Mouse (Mus musculus): ENCODE measurements around the gene Bbx. TPM values are rescaled to one million over a fixed set of nuclear protein-coding genes. Genes with fewer than 3 reads are reported as not detected.

The Bbx gene
- polyA plus RNA-seq (2012; rRNA removed) (1.3 and 1.8 TPM in 2 replicates), polyA plus RNA-seq (2014; fragmentation: Nextera tagmentation; extraction: Ambion mirVana) (3.4 TPM in 2 replicates)

- DNase-seq (ENCODE audit: low read depth in 3 of 3, low spot score in 3 of 3) (peak; percentile 82 to 86 (median 83)), ATAC-seq (ENCODE audit: insufficient read depth) (peak; percentile 96)
- no peaks in the 10 kb centered on the region for H3K27me3 ChIP-seq (ENCODE audit: control insufficient read depth, insufficient read depth, low read length)
- H3K36me3 ChIP-seq (replicated peaks; ENCODE audit: control insufficient read depth, insufficient read depth, low read depth) = no peaks in the 10 kb centered on the region
- peak within 1 kb of the TSS; percentile 46 for H3K27ac ChIP-seq
- peak within 1 kb of the TSS; percentile 82 to 86 for H3K4me3 ChIP-seq (ENCODE audit: insufficient read depth in 1 of 2, low read depth in 2 of 2, low read length in 2 of 2)
- peak within 1 kb of the TSS; percentile 100 for H3K4me2 ChIP-seq (ENCODE audit: low read depth)
- peaks cover 0 to 4% of the 10 kb centered on the region in 2 experiments; a peak in 2 of 4 replicates for H3K4me1 ChIP-seq (replicated peaks; ENCODE audit: control insufficient read depth in 2 of 2, insufficient read depth in 2 of 2, low read length in 1 of 2)
- no peaks in the 10 kb centered on the region for H3K9me3 ChIP-seq (ENCODE audit: control insufficient read depth, low read length)
- TF ChIP-seq EP300 (IDR thresholded peaks at IDR 0.05; ENCODE audit: low read depth) = no peak
- H3K9ac ChIP-seq (replicated peaks) = peak within 1 kb of the TSS; percentile 81
- 0% methylated on average over 54 of the region's 55 CpGs for WGBS (ENCODE audit: insufficient replicate concordance)
Observed at GRCm38 (mm10) chr16:50432062-50432878, at the start of gene Bbx. Gene Bbx, minus strand, starts transcription at chr16:50432390.

- Histone ChIP-seq H3K4me3 (ENCODE audit: insufficient read depth in 1 of 2, low read depth in 2 of 2, low read length in 2 of 2) (no peak overlapping the region), H3K4me2 (ENCODE audit: low read depth) (0 out of 2 replicates have a peak overlapping the region, but pooled peaks have one; percentile 6), H3K4me1 (replicated peaks; ENCODE audit: control insufficient read depth in 2 of 2, insufficient read depth in 2 of 2, low read length in 1 of 2) (no peaks in the 10 kb centered on the region), H3K27me3 (ENCODE audit: control insufficient read depth, insufficient read depth, low read length) (no peaks in the 10 kb centered on the region), H3K36me3 (replicated peaks; ENCODE audit: control insufficient read depth, insufficient read depth, low read depth) (no peaks in the 10 kb centered on the region), H3K27ac (no peak overlapping the region), H3K9ac (replicated peaks) (no peak overlapping the region), H3K9me3 (ENCODE audit: control insufficient read depth, low read length) (no peaks in the 10 kb centered on the region)
- ATAC-seq (ENCODE audit: insufficient read depth) (no peak), DNase-seq (ENCODE audit: low read depth in 3 of 3, low spot score in 3 of 3) (no peak)
- WGBS (ENCODE audit: insufficient replicate concordance) = 31% methylated on average over 7 of the region's 7 CpGs
- no peak for TF ChIP-seq EP300 (IDR thresholded peaks at IDR 0.05; ENCODE audit: low read depth)
- no peak for TF ChIP-seq CTCF (IDR thresholded peaks at IDR 0.05; ENCODE audit: low read depth)
Observed at GRCm38 (mm10) chr16:50481892-50482291, 49.7 kb upstream of the Bbx start.

GRCm38 (mm10) chr16:50481341-50481740 lies 49.2 kb upstream of the Bbx start:
- 47% methylated on average over 5 of the region's 5 CpGs for WGBS (ENCODE audit: insufficient replicate concordance)
- no peak overlapping the region for H3K4me2 ChIP-seq (ENCODE audit: low read depth)
- no peak for DNase-seq (ENCODE audit: low read depth in 3 of 3, low spot score in 3 of 3)

GRCm38 (mm10) chr16:50478695-50479094 lies 46.5 kb upstream of the Bbx start:
- Histone ChIP-seq H3K4me3 (ENCODE audit: insufficient read depth in 1 of 2, low read depth in 2 of 2, low read length in 2 of 2) (no peak overlapping the region), H3K27me3 (ENCODE audit: control insufficient read depth, insufficient read depth, low read length) (no peaks in the 10 kb centered on the region), H3K4me2 (ENCODE audit: low read depth) (no peak overlapping the region), H3K9me3 (ENCODE audit: control insufficient read depth, low read length) (no peaks in the 10 kb centered on the region), H3K36me3 (replicated peaks; ENCODE audit: control insufficient read depth, insufficient read depth, low read depth) (no peaks in the 10 kb centered on the region), H3K9ac (replicated peaks) (no peak overlapping the region), H3K4me1 (replicated peaks; ENCODE audit: control insufficient read depth in 2 of 2, insufficient read depth in 2 of 2, low read length in 1 of 2) (no peaks in the 10 kb centered on the region), H3K27ac (no peak overlapping the region)
- 73% methylated on average over 1 of the region's 1 CpGs for WGBS (ENCODE audit: insufficient replicate concordance)
- TF ChIP-seq CTCF (IDR thresholded peaks at IDR 0.05; ENCODE audit: low read depth) (no peak), EP300 (IDR thresholded peaks at IDR 0.05; ENCODE audit: low read depth) (no peak)
- ATAC-seq (ENCODE audit: insufficient read depth) (no peak), DNase-seq (ENCODE audit: low read depth in 3 of 3, low spot score in 3 of 3) (no peak)

More at GRCm38 (mm10) chr16:50481341-50481740, 49.2 kb upstream of the Bbx start:
- ATAC-seq (ENCODE audit: insufficient read depth) = no peak
- no peak overlapping the region for H3K4me3 ChIP-seq (ENCODE audit: insufficient read depth in 1 of 2, low read depth in 2 of 2, low read length in 2 of 2)
- no peak overlapping the region for H3K9ac ChIP-seq (replicated peaks)
- no peak for TF ChIP-seq EP300 (IDR thresholded peaks at IDR 0.05; ENCODE audit: low read depth)
- TF ChIP-seq CTCF (IDR thresholded peaks at IDR 0.05; ENCODE audit: low read depth) = no peak
- no peaks in the 10 kb centered on the region for H3K9me3 ChIP-seq (ENCODE audit: control insufficient read depth, low read length)
- H3K27me3 ChIP-seq (ENCODE audit: control insufficient read depth, insufficient read depth, low read length) = no peaks in the 10 kb centered on the region
- no peak overlapping the region for H3K27ac ChIP-seq
- H3K36me3 ChIP-seq (replicated peaks; ENCODE audit: control insufficient read depth, insufficient read depth, low read depth) = no peaks in the 10 kb centered on the region
- H3K4me1 ChIP-seq (replicated peaks; ENCODE audit: control insufficient read depth in 2 of 2, insufficient read depth in 2 of 2, low read length in 1 of 2) = no peaks in the 10 kb centered on the region

- 55% methylated on average over 6 of the region's 6 CpGs for WGBS (ENCODE audit: insufficient replicate concordance)
- Histone ChIP-seq H3K4me2 (ENCODE audit: low read depth) (no peak overlapping the region), H3K27me3 (ENCODE audit: control insufficient read depth, insufficient read depth, low read length) (no peaks in the 10 kb centered on the region), H3K36me3 (replicated peaks; ENCODE audit: control insufficient read depth, insufficient read depth, low read depth) (no peaks in the 10 kb centered on the region), H3K4me3 (ENCODE audit: insufficient read depth in 1 of 2, low read depth in 2 of 2, low read length in 2 of 2) (no peak overlapping the region), H3K9ac (replicated peaks) (no peak overlapping the region), H3K4me1 (replicated peaks; ENCODE audit: control insufficient read depth in 2 of 2, insufficient read depth in 2 of 2, low read length in 1 of 2) (no peaks in the 10 kb centered on the region), H3K9me3 (ENCODE audit: control insufficient read depth, low read length) (no peaks in the 10 kb centered on the region), H3K27ac (no peak overlapping the region)
- TF ChIP-seq EP300 (IDR thresholded peaks at IDR 0.05; ENCODE audit: low read depth) (no peak), CTCF (IDR thresholded peaks at IDR 0.05; ENCODE audit: low read depth) (no peak)
- no peak for DNase-seq (ENCODE audit: low read depth in 3 of 3, low spot score in 3 of 3)
- no peak for ATAC-seq (ENCODE audit: insufficient read depth)
Observed at GRCm38 (mm10) chr16:50477628-50478027, 45.4 kb upstream of the Bbx start.

All from liver, embryonic 14.5 days (tissue).